Mouse (Mus musculus) cerebellum, adult 2 months (tissue): ENCODE data around the gene Gm17428.

Experiments used
- CTCF ChIP-seq: fragments of 200-500 bp; IDR thresholded peaks from 2 replicates; pipeline ENCODE4 v1.5.1; 2011; ENCODE audit warnings: low read depth, mild to moderate bottlenecking, control low read depth, low read length, moderate library complexity, borderline replicate concordance; ENCODE audit not compliant: insufficient read depth
- POLR2A ChIP-seq: fragments of 200-500 bp; IDR thresholded peaks from 2 replicates; pipeline ENCODE4 v1.6.1; 2011; ENCODE audit warnings: low read length, control low read depth, borderline replicate concordance; ENCODE audit not compliant: insufficient read depth

DNA sequence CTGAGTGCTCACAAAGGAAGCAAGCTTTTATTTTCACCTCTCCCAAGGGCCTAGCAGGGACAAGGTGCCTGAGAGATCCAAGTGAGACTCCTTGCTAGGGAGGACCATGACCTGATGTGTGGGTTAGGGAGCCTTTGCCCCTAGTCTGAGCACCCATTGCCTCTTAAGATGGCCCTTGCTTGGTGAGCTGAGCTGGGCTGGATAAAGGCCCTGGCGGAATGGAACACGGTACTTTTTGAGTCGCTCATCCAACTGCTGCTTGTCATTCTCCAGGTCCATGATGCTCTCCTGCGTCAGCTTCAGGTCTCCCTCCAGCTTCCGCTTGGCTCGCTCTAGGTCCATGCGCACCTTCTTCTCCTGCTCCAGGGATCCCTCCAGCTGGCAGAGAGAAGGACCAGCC, 5.2 kb downstream of the Gm17428 start:
- TF ChIP-seq CTCF: no peak
- no peak for TF ChIP-seq POLR2A
